Mouse (Mus musculus) heart, embryonic 13.5 days (tissue): ENCODE data around the gene Tor4a. TPM values are rescaled to one million over a fixed set of nuclear protein-coding genes. Genes with fewer than 3 reads are reported as not detected.

Source experiments
- polyA plus RNA-seq: library from polyadenylated mRNA; unstranded; fragments of >200 nt; fragmentation: Nextera tagmentation; extraction: Ambion mirVana; gene quantifications from 2 replicates; pipeline ENCODE4 v1.2.1, GENCODE M21; 2015

Tor4a gene
- polyA plus RNA-seq, 1 experiment from 2014 or later, result 6.4 TPM

Other genes starting within 250 kb of the Tor4a start
- 8.1 and 10.0 TPM in 2 replicates for gene Zmynd19, start 247.1 kb downstream of the Tor4a start, polyA plus RNA-seq
- 18.5 and 20.0 TPM in 2 replicates for gene Dph7, start 234.5 kb downstream of the Tor4a start, polyA plus RNA-seq
- gene Mrpl41, start 221.8 kb downstream of the Tor4a start, polyA plus RNA-seq, result 109 and 125 TPM in 2 replicates
- gene Pnpla7, start 220.9 kb downstream of the Tor4a start, polyA plus RNA-seq, result 7.7 and 8.7 TPM in 2 replicates
- 49.4 and 51.0 TPM in 2 replicates for gene Nsmf, start 142.5 kb downstream of the Tor4a start, polyA plus RNA-seq
- not detected in 2 replicates for gene Entpd8, start 116.6 kb downstream of the Tor4a start, polyA plus RNA-seq
- 0.09 TPM in 1 of 2 replicates, not detected in the other for gene Noxa1, start 101.7 kb downstream of the Tor4a start, polyA plus RNA-seq
- 7.7 and 8.2 TPM in 2 replicates for gene Nrarp, start 16.1 kb downstream of the Tor4a start, polyA plus RNA-seq
- 68.8 and 72.8 TPM in 2 replicates for gene Nelfb, start 14.6 kb upstream of the Tor4a start, polyA plus RNA-seq
- not detected in 2 replicates for gene Stpg3, start 17.8 kb upstream of the Tor4a start, polyA plus RNA-seq
- not detected in 2 replicates for gene Fam166a, start 21.9 kb upstream of the Tor4a start, polyA plus RNA-seq
- gene Tubb4b, start 27.8 kb upstream of the Tor4a start, polyA plus RNA-seq, result 402 and 437 TPM in 2 replicates
- not detected in 2 replicates for gene Slc34a3, start 37.5 kb upstream of the Tor4a start, polyA plus RNA-seq
- not detected in 2 replicates for gene Rnf224, start 39.9 kb upstream of the Tor4a start, polyA plus RNA-seq
- gene Rnf208, start 45.4 kb upstream of the Tor4a start, polyA plus RNA-seq, result 6.6 and 7.2 TPM in 2 replicates
- not detected in 2 replicates for gene Cysrt1, start 45.6 kb upstream of the Tor4a start, polyA plus RNA-seq
- gene AL732309.1, start 50.0 kb upstream of the Tor4a start, polyA plus RNA-seq, result 2.1 and 2.9 TPM in 2 replicates
- gene Tmem203, start 58.6 kb upstream of the Tor4a start, polyA plus RNA-seq, result 15.5 and 15.9 TPM in 2 replicates
- 3.5 and 4.3 TPM in 2 replicates for gene Tprn, start 65.7 kb upstream of the Tor4a start, polyA plus RNA-seq
- 144 and 158 TPM in 2 replicates for gene Ssna1, start 75.6 kb upstream of the Tor4a start, polyA plus RNA-seq
- gene Anapc2, start 75.6 kb upstream of the Tor4a start, polyA plus RNA-seq, result 77.3 and 82.5 TPM in 2 replicates
- gene Tmem210, start 91.3 kb upstream of the Tor4a start, polyA plus RNA-seq, result not detected in 2 replicates
- not detected in 2 replicates for gene Lrrc26, start 93.0 kb upstream of the Tor4a start, polyA plus RNA-seq
- gene Grin1, start 122.3 kb upstream of the Tor4a start, polyA plus RNA-seq, result 0.09 and 0.16 TPM in 2 replicates
- gene Man1b1, start 135.5 kb upstream of the Tor4a start, polyA plus RNA-seq, result 28.4 and 31.3 TPM in 2 replicates
- 13.6 and 14.4 TPM in 2 replicates for gene Dpp7, start 159.5 kb upstream of the Tor4a start, polyA plus RNA-seq
- 14.9 and 17.0 TPM in 2 replicates for gene Uap1l1, start 168.8 kb upstream of the Tor4a start, polyA plus RNA-seq
- gene Sapcd2, start 175.4 kb upstream of the Tor4a start, polyA plus RNA-seq, result 16.5 and 18.1 TPM in 2 replicates
- gene Entpd2, start 199.0 kb upstream of the Tor4a start, polyA plus RNA-seq, result 0.51 and 0.68 TPM in 2 replicates
- gene Npdc1, start 202.5 kb upstream of the Tor4a start, polyA plus RNA-seq, result 26.6 and 29.0 TPM in 2 replicates
- gene Fut7, start 226.4 kb upstream of the Tor4a start, polyA plus RNA-seq, result 0.07 TPM in 1 of 2 replicates, not detected in the other
- 2.7 and 3.2 TPM in 2 replicates for gene Abca2, start 231.8 kb upstream of the Tor4a start, polyA plus RNA-seq